Mouse (Mus musculus) C2C12 (cell line): ENCODE measurements at regions not wholly inside any gene's neighbourhood (a gene's known extent, or its start where the extent isn't known, plus 50 kb on each side); places are given as distances from the start of the nearest gene placed in this dataset.

Experiments used
- CTCF ChIP-seq: IDR thresholded peaks from one replicate; pipeline ENCODE4 v1.5.1; 2011; ENCODE audit not compliant: control insufficient read depth, insufficient read depth, insufficient read length
- MYOD1 ChIP-seq: IDR thresholded peaks from one replicate; pipeline ENCODE4 v1.6.1; 2011; ENCODE audit warnings: low read depth; ENCODE audit not compliant: control insufficient read depth, insufficient read length
- MYOG ChIP-seq: IDR thresholded peaks from one replicate; pipeline ENCODE4 v1.6.1; 2011; ENCODE audit not compliant: control insufficient read depth, insufficient read length; ENCODE audit errors: extremely low read depth
- USF1 ChIP-seq: IDR thresholded peaks from one replicate; pipeline ENCODE4 v1.6.1; 2011; ENCODE audit warnings: low read depth, mild to moderate bottlenecking, control low read depth, moderate library complexity

DNA sequence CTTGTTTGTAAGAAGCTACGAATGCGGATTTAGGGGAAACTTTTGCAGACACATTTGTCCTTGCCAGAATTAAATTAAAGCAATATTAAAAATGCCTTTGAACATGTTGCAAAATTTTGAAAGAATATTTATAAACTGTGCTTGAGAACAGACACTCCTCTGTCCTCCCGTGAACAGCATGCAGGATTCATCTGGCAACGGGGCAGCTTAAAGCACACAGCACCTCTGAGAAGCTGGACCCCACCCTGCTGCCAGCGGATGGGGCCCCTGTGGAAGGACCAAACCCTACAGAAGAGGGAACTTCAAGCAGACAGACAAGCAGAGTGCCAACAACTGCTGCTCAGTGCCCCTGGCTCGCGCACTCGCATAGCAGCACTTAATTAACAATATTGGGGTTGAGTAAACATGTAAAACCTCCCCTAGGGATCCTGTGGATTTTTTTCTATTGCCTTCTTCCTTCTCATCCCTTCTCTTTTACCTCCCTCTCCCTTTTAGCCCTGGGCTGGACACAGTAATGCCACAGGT is 226.6 kb downstream of the Irx1 start:
- TF ChIP-seq CTCF: no peak
- TF ChIP-seq MYOG: no peak
- TF ChIP-seq MYOD1: no peak
- no peak for TF ChIP-seq USF1
